Mouse (Mus musculus) left cerebral cortex, adult 18-20 months (tissue): Measurements from ENCODE around the gene Tbc1d22a. TPM values are rescaled to one million over a fixed set of nuclear protein-coding genes. Genes with fewer than 3 reads are reported as not detected.
"Not testable (repeated sequence)": the region's sequence is repeated elsewhere in the genome, so short reads cannot be mapped to it uniquely, and the experiment has no call there.

Experiments used
- DNase-seq, 2 experiments: peaks; one replicate each; pipeline ENCODE4 v3.0.0; 2021 to 2022; ENCODE audit warnings: low spot score in 2 of 2, mixed read lengths in 1 of 2
- long read RNA-seq, 2 experiments: library from polyadenylated mRNA; stranded (forward); transcript quantifications; one replicate each; pipeline ENCODE4 v2.0.0; 2021
- total RNA-seq, 2 experiments: library from RNA; stranded (reverse); gene quantifications; 2 replicates each; pipeline ENCODE4 v1.2.3; 2021

Gene Tbc1d22a
- 10 to 100 TPM; 34.4 to 35.0 TPM for total RNA-seq
- long read RNA-seq, experiment 1, transcript Tbc1d22a-201 (13 exons, 3,229 nt): major isoform, 59 of 71 reads
- long read RNA-seq, experiment 1, partial matches to known transcripts: 2 of 71 reads
- long read RNA-seq, experiment 1, other reads (novel, unspliced or antisense): 10 of 71 reads
- long read RNA-seq, experiment 2, transcript Tbc1d22a-201 (13 exons, 3,229 nt): major isoform, 33 of 52 reads
- long read RNA-seq, experiment 2, partial matches to known transcripts: 4 of 52 reads
- long read RNA-seq, experiment 2, other reads (novel, unspliced or antisense): 15 of 52 reads

DNA sequence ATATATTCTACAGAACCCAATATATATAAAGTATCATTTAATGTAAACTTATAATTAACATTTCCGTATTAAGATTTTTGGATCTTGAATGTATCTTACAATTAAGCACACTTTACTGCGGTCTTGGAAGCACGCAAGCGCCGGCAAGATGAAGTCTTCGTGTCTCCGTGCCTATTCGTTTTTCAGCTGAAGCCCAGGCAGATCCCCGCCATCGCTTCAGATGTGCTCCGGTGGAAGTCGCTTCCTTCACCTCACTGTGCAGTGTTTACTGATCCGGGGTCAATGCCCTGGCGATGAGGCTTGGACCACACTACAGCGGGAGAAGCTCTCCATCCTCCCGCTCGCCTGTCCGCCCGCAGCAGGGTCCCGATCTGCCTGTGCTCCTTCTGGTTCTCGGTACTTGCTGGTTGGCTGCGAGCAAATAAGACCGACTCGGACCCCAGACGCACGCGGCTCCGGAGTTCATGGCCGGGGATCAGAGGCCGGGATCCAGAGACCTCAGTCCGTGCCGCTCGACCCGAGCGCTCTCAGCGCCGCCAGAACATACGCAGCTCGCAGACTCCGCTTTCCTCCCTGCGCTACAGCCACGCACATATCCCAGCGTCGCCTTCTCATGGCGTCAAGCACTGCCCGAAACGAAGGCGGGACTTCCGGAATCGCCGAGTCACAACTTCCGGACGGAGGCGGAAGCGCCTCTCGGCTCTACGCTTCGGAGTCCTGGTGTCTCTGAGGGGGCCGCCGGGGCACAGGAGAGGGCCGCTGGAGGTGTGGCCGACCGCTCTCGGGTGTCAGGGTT is at the start of gene Tbc1d22a:
Gene Tbc1d22a (plus strand): TSS at position 707 of the 796 bp plus-strand sequence.
- DNase-seq: peak; percentile 95 to 97

DNA sequence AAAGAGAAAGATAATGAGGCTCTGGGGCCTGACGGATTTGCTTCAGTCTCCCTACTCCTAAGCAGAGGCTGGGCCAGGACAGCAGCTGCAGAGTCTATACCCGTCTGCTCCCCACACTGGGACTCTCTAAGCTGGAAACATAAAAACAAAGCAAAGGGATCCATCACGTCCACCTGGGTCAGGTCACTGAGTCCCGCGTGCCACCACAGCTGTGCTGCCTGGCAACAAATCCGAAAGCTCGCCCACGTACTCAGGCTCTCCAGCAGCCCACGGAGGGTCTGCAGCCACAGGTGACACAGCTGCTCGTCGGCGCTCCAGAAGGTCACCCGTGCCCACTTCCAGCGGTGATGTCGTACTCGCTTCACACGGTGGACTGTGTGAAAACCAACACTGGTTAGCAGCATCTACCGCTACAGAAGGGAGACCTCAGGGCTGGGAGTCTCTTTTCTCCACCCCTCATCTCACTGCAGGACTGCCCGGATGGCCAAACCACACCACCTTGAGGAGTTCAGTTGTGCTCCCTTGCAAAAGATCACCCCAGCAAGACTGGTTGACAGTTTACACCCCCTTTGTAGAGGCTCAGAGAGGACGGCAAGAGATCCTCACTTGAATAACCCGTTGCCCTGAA is 49.4 kb upstream of the Tbc1d22a start:
- no peak for DNase-seq

DNA sequence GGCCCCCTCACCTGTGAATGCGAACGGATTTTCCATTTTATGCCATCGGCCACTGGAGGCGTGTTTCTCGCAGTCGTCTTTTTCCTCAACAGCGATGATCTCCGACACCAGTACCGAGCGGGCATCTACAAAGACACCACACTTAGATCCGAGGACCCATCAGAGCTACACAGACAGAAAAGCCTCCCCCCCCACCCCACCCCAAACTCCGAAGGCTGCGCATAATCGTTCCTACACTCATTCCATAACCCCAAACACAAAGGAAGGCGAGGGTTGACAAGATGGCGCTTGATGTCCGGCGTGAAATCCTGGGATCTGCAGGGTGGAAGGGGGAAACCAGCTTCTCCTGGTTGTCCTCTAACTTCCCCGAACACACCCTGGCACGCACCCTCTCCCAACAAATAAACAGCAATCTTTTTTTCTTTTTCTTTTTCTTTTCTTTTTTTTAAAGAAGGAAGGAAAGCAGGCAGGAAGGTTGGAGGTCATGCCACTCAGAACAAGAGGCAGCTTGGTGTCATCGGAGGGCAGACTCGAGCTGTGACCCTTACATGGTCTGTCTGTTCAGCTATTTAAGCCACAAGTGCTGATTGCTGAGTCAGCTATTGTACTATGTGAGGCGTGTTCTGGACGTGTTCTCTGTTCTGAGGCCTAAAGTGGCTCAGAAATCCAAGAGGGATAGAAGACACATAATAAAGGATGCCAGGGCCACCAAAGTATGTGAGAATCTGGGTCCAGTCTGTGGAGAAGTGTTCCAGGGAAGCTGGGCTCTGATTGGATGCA is 48.3 kb upstream of the Tbc1d22a start:
- DNase-seq: no peak

DNA sequence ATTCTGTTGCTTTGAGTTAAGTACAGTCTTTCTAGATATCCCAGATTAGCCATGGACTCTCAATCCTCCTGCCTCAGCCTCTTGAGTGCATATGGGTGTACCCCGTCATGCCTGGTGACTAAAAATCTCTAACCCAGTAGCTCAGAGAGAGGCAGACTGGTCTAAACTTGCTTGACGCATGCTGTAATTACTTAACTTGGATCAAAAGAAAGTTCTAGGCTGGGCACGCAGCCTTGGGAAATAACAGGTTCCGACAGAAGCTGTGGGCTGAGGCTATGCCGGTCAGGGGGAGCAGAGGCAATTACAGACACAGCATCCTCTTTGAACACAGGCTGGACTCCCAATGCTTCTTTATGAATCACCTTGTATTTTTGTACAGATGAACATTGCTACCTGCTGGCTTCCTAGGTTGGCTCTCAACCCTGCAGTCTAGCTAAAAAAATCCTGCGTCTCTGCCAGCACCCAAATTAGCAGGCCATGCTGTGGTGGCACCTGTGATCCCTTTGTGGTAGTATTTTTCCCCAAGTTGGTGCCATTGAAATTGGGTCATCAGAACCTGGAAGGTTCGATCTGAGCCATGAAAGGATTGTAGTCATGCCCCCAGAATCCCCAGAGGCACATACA is 47.1 kb upstream of the Tbc1d22a start:
- DNase-seq: no peak

DNA sequence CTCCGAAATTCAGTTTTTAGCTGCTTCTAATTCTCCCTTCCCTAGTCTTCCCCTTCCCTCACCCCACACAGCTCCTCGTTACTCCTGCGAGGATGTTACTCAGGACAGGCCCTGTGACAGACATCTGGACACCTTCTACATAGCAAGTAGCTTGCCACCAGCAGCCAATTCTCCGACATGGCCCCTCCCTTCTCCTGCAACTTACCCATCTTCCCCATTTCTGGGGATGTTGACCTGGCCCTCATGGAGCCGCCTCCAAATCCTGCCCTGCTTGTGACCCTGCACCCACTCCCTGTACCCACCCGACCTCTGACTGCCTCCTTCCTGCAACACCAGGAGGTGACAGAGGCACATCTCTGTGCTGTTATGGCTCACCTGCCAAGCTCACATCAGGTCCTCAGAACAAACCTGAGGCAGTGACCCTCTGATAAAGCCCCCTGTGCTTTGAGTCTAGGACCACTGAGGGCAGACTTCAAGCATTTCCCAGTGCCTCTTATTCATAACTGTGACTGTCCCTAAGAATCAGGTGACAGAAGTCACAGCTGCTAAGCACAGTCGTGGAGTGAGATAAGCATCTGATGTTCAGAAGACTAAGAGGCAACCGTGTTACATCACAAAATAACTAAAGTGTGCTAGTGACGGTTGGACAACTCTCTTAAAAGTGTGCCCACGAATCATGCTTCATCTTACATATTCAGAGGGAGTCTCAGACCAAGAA is 46.3 kb upstream of the Tbc1d22a start:
- no peak for DNase-seq

GRCm38 (mm10) chr15:86168505-86168867 is 45.8 kb upstream of the Tbc1d22a start:
- DNase-seq: peak in 1 of 2 experiments; percentile 33

DNA sequence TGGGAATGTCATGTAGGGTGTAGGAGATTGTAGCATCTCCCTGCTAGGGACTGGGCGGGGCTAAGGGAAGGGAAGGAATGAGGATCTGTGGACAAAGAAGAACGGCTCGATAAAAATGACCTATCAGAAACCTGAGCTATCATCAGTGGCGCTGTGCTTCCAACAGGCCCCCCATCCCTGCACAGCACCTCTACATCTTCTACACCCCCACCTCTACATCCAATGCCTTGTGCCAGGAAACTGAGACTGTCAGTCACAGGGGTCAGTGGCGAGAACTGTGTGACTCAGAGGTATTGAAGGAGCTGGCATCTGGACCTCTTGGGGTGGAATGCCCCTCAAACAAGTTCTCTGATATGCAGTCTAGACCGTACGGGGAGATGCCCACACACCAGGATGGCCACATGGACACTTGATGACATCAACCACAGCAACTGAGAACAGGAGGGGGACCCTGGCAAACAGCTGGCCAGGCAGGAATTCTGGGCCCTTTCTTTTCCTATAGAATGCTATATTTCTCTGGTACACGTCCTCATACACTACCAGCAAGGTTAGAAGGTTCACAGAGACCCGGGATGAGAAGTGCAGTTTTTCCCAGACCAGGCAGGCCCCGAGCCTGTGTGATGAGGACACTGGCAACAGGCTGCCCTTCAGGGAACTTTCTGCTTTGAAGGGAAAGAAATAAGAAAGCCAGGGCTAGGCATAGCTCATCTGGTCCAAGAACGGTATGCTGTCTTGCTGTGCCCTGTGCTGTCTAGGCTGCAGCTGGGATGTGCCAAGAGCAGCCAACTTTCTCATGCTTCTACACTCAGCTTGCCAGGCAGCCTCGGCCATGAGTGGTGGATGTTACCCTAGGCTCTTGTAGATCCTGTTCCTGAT is 45.1 kb upstream of the Tbc1d22a start:
- no peak for DNase-seq

DNA sequence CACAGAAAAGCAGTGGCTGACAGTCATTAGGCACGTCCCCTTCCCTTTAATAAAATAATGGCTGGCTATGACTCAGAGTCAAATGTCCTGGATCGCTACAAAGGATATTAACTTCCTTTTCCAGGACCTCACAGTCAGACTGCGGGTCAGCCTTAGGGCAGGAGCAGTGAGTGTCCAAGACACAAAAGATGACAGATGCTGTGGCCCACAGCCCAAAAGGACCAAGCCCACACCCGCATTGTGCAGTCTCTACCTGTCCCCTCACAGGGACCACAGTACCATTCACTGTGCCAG is 44.5 kb upstream of the Tbc1d22a start:
- DNase-seq: no peak

- DNase-seq: no peak
These were observed 42.9 kb upstream of the Tbc1d22a start for GRCm38 (mm10) chr15:86171316-86171715.

DNA sequence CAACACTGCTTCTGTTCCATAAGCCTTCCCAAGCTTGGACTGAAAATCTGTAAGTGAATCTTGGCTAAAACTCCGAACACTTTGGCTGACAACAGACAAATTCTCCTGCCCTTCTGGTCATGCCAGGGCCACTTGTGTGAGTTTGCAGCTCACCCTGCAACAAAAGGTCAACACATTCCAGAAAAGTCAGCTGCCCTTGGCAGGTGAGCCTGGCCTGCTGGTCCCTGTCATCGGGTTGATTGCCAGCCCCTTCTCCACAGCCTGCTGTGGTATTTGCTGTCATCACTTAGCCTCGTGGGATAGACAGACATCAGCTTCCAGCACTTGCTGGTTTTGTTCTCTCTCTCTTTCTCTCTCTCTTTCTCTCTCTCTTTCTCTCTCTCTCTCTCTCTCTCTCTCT is 42.1 kb upstream of the Tbc1d22a start:
- no peak for DNase-seq

DNA sequence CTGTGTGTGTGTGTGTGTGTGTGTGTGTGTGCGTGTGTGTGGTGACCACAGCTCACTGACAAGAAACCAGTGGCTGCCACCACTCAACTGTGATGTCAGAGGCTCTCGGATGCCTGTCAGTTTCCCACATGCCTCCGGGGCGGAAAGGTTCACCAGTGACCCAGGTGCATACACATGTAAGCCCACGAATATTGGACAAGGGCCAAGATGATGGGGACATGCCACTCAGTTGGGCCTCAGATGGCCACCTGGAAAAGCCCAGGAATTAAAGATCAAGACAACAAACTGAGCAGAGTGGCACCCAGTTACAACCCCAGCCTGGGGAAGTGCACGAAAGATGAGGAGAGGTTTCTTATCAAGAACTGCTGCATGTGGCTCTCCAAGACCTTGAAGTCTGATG is 41.7 kb upstream of the Tbc1d22a start:
- no peak for DNase-seq

DNA sequence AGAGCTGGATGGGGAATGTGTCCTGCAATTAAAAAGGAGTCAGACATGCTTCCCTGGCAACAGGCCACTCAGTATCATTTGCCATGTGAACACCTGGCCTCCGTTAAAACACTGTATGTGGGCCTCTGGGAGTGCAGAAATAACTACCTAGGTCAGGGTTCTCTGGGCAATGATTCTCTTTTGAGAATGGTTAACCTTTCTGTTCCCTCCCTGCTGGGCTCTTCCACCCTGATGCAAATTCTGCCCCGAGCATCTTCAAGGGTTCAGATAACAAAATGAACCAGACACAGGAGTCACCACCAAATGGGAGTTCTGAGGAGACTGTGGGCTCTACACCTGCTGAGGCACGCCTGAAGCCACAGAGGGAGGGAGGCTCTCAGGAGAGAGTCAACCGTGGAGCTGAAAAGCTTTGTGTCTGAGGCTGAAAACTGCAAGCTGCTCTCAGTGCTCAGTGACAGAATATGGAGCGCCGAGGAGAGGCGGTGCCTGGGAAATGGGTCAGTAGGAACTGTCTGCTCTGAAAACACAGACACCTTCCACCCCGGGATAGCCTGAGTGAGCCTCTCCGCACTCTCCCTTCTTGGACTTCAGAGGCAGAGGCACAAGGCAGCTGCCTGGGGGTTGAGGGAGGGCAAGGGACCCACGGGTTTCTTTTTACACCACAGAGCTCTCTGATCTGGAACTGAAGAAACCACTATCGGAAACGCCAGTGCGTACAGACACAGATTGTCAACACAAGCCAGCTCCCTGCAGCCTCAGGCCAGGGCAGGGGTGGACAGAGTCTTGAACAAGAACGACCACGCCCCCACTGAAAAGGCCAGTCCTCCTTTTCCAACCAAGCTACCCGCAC is 40.9 kb upstream of the Tbc1d22a start:
- DNase-seq: no peak

- no peak for DNase-seq
These were observed 38.8 kb upstream of the Tbc1d22a start for GRCm38 (mm10) chr15:86175253-86176050.

DNA sequence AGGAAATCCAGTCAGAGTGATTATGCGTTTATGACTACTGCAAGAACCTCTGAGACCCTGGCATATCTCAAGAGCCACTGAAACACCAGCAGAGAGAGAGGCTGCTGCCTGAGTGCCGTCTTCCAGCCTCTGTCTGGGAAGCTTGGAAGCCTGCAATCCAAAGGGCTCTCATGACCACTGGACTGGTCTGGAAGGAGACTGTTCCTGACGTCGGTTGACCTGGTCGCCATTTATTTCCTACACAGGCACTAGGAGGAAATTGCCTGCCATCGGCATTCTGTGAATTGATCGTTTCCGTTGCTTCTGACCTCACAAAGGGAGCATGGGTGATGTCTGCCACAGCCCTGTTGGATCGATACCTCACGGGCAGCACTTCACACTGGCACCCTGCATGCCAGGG is 38.1 kb upstream of the Tbc1d22a start:
- DNase-seq: no peak

DNA sequence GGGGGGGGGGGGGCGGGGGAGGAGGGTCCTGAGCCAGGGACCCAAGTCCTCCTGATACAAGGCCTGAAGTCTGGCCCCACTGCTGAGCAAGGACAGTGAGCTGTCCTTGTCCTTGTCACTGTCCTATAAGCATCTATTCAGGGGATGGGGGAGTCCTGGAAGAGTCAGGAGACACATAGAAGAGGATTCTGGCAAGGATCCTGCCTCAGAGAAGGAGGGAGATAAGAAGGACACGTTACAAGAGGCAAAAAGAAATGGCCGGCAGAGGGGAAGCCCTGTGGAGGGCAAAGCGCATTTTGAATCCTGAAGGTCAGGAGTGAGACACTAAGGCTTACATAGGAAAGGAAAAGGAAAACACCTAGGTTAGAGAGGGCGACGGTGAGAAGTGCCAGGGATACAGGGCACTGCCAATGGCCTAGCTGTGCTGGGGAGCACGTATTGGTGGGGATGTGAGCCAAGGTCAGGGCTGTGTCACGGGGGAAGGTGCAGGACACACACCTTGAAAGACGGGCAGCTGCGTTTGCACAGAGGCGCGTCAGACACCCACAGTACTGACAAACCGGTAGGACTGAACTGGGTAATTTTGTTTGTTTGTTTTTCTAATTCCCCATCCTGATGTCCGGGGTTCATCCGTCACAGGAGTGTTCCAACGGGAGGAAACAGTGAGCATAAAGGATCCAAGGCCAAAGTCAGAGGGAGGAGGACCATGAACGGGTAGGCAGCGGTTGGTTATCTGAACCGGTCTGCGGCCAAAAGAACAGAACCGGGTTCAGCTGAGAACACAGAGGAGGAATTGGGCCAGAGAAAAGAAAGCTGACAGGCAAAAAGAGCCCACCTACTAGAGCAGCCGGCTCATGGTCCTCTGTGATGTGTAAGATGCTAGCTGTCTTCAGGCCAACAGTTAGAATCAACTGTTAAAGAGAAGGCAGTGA is 37.2 kb upstream of the Tbc1d22a start:
- no peak for DNase-seq

- not testable (repeated sequence) for DNase-seq
These were observed 36.5 kb upstream of the Tbc1d22a start for GRCm38 (mm10) chr15:86177703-86178251.
